Mouse (Mus musculus) lung, postnatal 0 days (tissue): ENCODE results near the gene Sirt6. TPM values are rescaled to one million over a fixed set of nuclear protein-coding genes. Genes with fewer than 3 reads are reported as not detected.

ENCODE experiments used
- ATAC-seq: fragments of 200-750 bp; cut with Nextera tagmentation; 2 replicates; pipeline ENCODE4 v1.8.0; 2017; ENCODE audit warnings: moderate library complexity
- DNase-seq: peaks from one replicate; pipeline ENCODE4 v3.0.0-alpha.2; 2016; ENCODE audit warnings: low spot score
- H3K27ac ChIP-seq: fragments of 300-500 bp; sonication (generic); 2 replicates; pipeline ENCODE4 v1.5.1; 2014; ENCODE audit warnings: antibody characterized with exemption, mild to moderate bottlenecking, low read length, mixed read lengths
- H3K27me3 ChIP-seq: fragments of 300-500 bp; sonication (generic); replicated peaks from 2 replicates; pipeline ENCODE4 v1.6.1; 2014; ENCODE audit warnings: low read length, mixed read lengths; ENCODE audit not compliant: insufficient read depth
- H3K36me3 ChIP-seq: fragments of 300-500 bp; sonication (generic); 2 replicates; pipeline ENCODE4 v1.6.1; 2014; ENCODE audit warnings: low read length, mixed read lengths; ENCODE audit not compliant: insufficient read depth
- H3K4me1 ChIP-seq: fragments of 300-500 bp; sonication (generic); 2 replicates; pipeline ENCODE4 v1.6.1; 2014; ENCODE audit warnings: antibody characterized with exemption, low read depth, low read length, mixed read lengths; ENCODE audit not compliant: insufficient read depth
- H3K4me2 ChIP-seq: fragments of 300-500 bp; sonication (generic); replicated peaks from 2 replicates; pipeline ENCODE4 v1.6.1; 2014; ENCODE audit warnings: low read depth, mild to moderate bottlenecking, low read length, moderate library complexity, mixed read lengths
- H3K4me3 ChIP-seq: fragments of 300-500 bp; sonication (generic); 2 replicates; pipeline ENCODE4 v1.5.1; 2014; ENCODE audit warnings: low read depth, low read length
- H3K9ac ChIP-seq: fragments of 300-500 bp; sonication (generic); replicated peaks from 2 replicates; pipeline ENCODE4 v1.6.1; 2014; ENCODE audit warnings: low read depth, mild to moderate bottlenecking
- H3K9me3 ChIP-seq: fragments of 300-500 bp; sonication (generic); 2 replicates; pipeline ENCODE4 v1.6.1; 2016; ENCODE audit warnings: low read length, mixed read lengths
- CTCF ChIP-seq: IDR thresholded peaks from 2 replicates; pipeline ENCODE4 v1.5.1; 2016; ENCODE audit warnings: antibody characterized with exemption, mild to moderate bottlenecking
- EP300 ChIP-seq: IDR thresholded peaks from 2 replicates; pipeline ENCODE4 v1.6.1; 2016; ENCODE audit warnings: antibody characterized with exemption, mild to moderate bottlenecking, control low read depth
- WGBS: fragments of 180-500 bp; shearing (Covaris S2); extraction: QIAGEN DNeasy Blood & Tissue Kit; methylation state at CpG from one replicate; pipeline ENCODE4 v1.1.7; 2014; 5-methylcytosine and 5-hydroxymethylcytosine counted together
- polyA plus RNA-seq: library from polyadenylated mRNA; unstranded; fragments of >200 nt; fragmentation: Nextera tagmentation; extraction: Ambion mirVana; gene quantifications from 2 replicates; pipeline ENCODE4 v1.2.1, GENCODE M21; 2015

Sirt6 gene
- polyA plus RNA-seq, 1 experiment from 2014 or later = 24.1 TPM

DNA sequence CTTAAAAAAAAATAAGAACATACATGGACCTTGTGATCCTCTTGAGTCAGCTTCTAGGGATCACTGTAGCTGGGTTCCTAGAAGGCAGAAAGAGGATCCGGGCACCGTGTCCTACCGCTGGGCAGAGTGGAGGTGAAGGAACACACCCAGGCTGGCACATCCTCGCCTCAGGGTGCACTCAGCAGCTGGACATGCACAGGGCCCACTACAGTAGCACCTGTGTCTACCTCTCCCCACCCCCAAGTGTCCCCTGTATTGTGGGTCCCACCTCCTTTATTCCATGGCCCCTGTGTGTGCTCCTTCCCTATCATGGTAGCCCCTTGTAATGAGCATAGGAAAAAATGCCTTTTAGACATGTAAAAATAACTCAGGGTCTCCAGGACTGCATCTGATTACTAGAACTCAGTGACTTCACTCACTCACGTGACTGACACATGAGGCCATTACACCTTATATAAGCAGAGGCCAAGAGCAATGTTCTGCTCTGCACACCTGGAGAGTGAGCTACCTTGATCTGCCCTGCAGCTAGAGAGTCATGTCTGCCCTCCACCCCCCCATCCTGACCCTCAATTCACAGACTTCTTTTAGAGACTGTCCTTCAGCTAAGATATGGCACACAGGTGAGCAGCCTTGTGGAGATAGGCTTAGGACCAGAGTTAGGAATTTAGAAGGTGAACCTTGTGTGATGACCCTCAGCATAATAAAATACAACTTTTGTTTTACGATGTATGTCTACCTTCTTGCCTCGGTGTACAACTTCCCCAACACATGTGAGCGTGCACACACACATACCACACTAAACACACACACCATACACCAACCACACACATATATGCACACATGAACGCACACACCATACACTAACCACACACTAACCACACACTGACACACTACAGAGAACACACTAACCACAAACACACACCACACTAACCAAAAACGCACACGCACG is 23.3 kb downstream of the Sirt6 start:
- H3K9ac ChIP-seq = no peak overlapping the region
- ATAC-seq = no peak
- no peaks in the 10 kb centered on the region for H3K36me3 ChIP-seq
- peaks cover 10% of the 10 kb centered on the region; the same call in 1 of the 2 replicates for H3K4me1 ChIP-seq
- TF ChIP-seq EP300 (no peak), CTCF (no peak)
- H3K27me3 ChIP-seq = no peaks in the 10 kb centered on the region
- H3K27ac ChIP-seq = no peak overlapping the region
- no peaks in the 10 kb centered on the region for H3K9me3 ChIP-seq
- peak overlapping the region; percentile 38; the same call in 1 of the 2 replicates for H3K4me3 ChIP-seq
- peak overlapping the region; percentile 62 for H3K4me2 ChIP-seq
- DNase-seq = no peak
- 70% methylated on average over 12 of the region's 12 CpGs for WGBS

GRCm38 (mm10) chr10:81602741-81603151 is 24.9 kb downstream of the Sirt6 start:
- H3K36me3 ChIP-seq = no peaks in the 10 kb centered on the region
- no peak overlapping the region for H3K4me3 ChIP-seq
- no peaks in the 10 kb centered on the region for H3K27me3 ChIP-seq
- 22% methylated on average over 4 of the region's 4 CpGs for WGBS
- no peak overlapping the region for H3K27ac ChIP-seq
- H3K4me1 ChIP-seq = peaks cover 10% of the 10 kb centered on the region; the same call in 1 of the 2 replicates
- no peak overlapping the region for H3K4me2 ChIP-seq
- no peak overlapping the region for H3K9ac ChIP-seq
- DNase-seq = peak; percentile 96
- H3K9me3 ChIP-seq = no peaks in the 10 kb centered on the region
- TF ChIP-seq EP300 (no peak), CTCF (peak; percentile 84)
- no peak for ATAC-seq

GRCm38 (mm10) chr10:81601396-81601905 is 26.1 kb downstream of the Sirt6 start:
- 0 out of 2 replicates have a peak overlapping the region, but pooled peaks have one; percentile 32 for H3K27ac ChIP-seq
- TF ChIP-seq EP300 (no peak), CTCF (no peak)

DNA sequence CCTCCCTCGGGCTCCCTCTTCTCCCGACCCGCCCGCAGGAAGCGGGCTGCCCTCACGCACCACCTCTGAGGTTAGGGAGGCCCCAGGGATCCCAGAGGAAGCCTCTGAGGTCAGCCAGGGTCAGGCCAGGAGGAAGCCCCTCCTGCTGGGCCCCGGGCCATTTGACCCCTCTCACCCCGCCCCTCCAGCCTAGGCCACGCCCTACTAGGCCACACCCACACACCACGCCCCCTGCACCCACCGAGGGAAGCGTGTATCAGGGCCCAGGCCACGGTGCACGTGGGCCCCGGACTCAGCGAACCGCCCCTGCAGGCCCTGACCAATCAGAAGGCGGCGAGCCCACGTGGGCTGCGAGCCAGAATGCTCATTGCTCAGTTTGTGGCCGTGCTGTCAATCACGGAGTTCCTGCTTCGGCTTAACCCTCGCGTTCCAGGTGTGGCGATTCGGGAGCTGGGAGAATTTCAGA is 26.8 kb downstream of the Sirt6 start, which contains the start of gene Tle6:
Tle6 (minus strand) TSS at position 336 of the 466 bp plus-strand sequence.
- H3K4me2 ChIP-seq = peak within 1 kb of the TSS; percentile 58
- under 1% methylated on average over 27 of the region's 28 CpGs for WGBS
- ATAC-seq (peak; percentile 89), DNase-seq (peak; percentile 96)
- TF ChIP-seq EP300 (0 out of 2 replicates have a peak, but pooled peaks have one; percentile 25), CTCF (no peak)
- H3K27me3 ChIP-seq = no peaks in the 10 kb centered on the region
- 0 out of 2 replicates have a peak within 1 kb of the TSS, but pooled peaks have one; percentile 43 for H3K27ac ChIP-seq
- no peaks in the 10 kb centered on the region for H3K36me3 ChIP-seq
- peaks cover 15% of the 10 kb centered on the region; the same call in 1 of the 2 replicates for H3K4me1 ChIP-seq
- H3K9ac ChIP-seq = no peak within 1 kb of the TSS
- H3K4me3 ChIP-seq = peak within 1 kb of the TSS; percentile 16; the same call in 1 of the 2 replicates
- no peaks in the 10 kb centered on the region for H3K9me3 ChIP-seq

More at GRCm38 (mm10) chr10:81601396-81601905, 26.1 kb downstream of the Sirt6 start:
- Histone ChIP-seq H3K9ac (no peak overlapping the region), H3K4me2 (peak overlapping the region; percentile 58), H3K4me1 (peaks cover 10% of the 10 kb centered on the region; the same call in 1 of the 2 replicates), H3K4me3 (peak overlapping the region; percentile 16; the same call in 1 of the 2 replicates), H3K36me3 (no peaks in the 10 kb centered on the region), H3K27me3 (no peaks in the 10 kb centered on the region), H3K9me3 (no peaks in the 10 kb centered on the region)
- ATAC-seq (no peak), DNase-seq (no peak)
- WGBS = 28% methylated on average over 7 of the region's 7 CpGs

DNA sequence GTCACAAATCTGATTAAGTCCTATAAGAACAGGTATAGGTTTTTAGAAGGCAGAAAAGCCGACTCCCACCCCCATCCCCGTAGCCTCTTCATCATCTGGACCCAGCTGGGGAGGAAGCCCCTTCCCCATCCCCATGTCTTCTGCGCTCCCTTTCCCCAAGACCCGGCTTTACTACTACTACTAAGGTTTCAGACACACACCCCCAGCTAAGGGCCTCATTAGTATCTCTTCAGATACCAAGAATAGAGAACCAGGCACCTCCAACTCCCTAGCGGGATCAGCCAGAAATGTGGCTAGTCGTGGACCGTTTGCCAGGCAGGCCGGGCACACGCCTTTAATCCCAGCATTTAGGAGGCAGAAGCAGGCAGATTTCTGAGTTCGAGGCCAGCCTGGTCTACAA is 27.5 kb downstream of the Sirt6 start:
- H3K4me1 ChIP-seq = peaks cover 15% of the 10 kb centered on the region; the same call in 1 of the 2 replicates
- DNase-seq (no peak), ATAC-seq (no peak)
- no peak overlapping the region; the same call in 1 of the 2 replicates for H3K4me3 ChIP-seq
- TF ChIP-seq CTCF = no peak
- TF ChIP-seq EP300 = no peak
- WGBS = 55% methylated on average over 10 of the region's 10 CpGs
- no peaks in the 10 kb centered on the region for H3K27me3 ChIP-seq
- H3K36me3 ChIP-seq = no peaks in the 10 kb centered on the region
- no peak overlapping the region for H3K9ac ChIP-seq
- no peaks in the 10 kb centered on the region for H3K9me3 ChIP-seq
- H3K27ac ChIP-seq = no peak overlapping the region
- H3K4me2 ChIP-seq = no peak overlapping the region

DNA sequence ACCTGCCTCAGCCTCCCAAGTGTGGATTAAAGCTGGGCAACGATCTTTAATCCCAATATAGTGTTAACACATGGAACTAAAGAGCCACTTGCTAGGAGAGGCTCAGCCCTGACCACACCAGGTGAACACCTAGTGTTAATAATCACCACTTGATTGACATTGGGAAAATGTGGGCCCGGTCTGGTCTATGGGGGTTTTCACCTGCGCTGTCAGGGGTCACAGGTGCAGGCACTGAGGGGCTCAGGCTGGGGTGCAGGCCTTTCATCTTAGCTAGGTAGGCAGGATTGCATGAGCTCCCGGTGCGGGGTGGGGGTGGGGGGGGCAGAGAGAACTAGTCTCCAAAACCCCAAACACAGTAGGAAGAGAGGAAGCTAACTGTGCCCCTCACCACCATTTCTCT is 28.0 kb downstream of the Sirt6 start:
- Histone ChIP-seq H3K9ac (no peak overlapping the region), H3K27ac (no peak overlapping the region), H3K36me3 (no peaks in the 10 kb centered on the region), H3K4me3 (no peak overlapping the region), H3K9me3 (no peaks in the 10 kb centered on the region), H3K4me1 (peaks cover 15% of the 10 kb centered on the region; the same call in 1 of the 2 replicates), H3K4me2 (no peak overlapping the region), H3K27me3 (no peaks in the 10 kb centered on the region)
- DNase-seq (no peak), ATAC-seq (no peak)
- TF ChIP-seq CTCF (no peak), EP300 (no peak)
- WGBS = 62% methylated on average over 5 of the region's 5 CpGs
